Mouse (Mus musculus): ENCODE results near the gene Lpcat4. TPM values are rescaled to one million over a fixed set of nuclear protein-coding genes. Genes with fewer than 3 reads are reported as not detected.

The Lpcat4 gene
- total and polyA plus RNA-seq, 3 experiments = 11.7 to 69.9 TPM; not detected in 1

GRCm38 (mm10) chr2:112210142-112210541 is 29.1 kb upstream of the Lpcat4 start:
- TF ChIP-seq RAD21 (IDR thresholded peaks at IDR 0.05; ENCODE audit: low read depth, low read length) (no peak), GABPA (IDR thresholded peaks at IDR 0.05; ENCODE audit: low read depth, low read length) (no peak), TBP (IDR thresholded peaks at IDR 0.05; ENCODE audit: low read depth, low read length) (no peak), BHLHE40 (IDR thresholded peaks at IDR 0.05; ENCODE audit: borderline replicate concordance, low read depth, low read length) (no peak), USF1 (IDR thresholded peaks at IDR 0.05; ENCODE audit: low read depth, low read length) (no peak), ZKSCAN1 (IDR thresholded peaks at IDR 0.05; ENCODE audit: low read depth, low read length) (no peak), ELF1 (IDR thresholded peaks at IDR 0.05; ENCODE audit: low read depth, low read length) (no peak), POLR2A (IDR thresholded peaks at IDR 0.05; ENCODE audit: control insufficient read depth in 1 of 2, insufficient read depth in 1 of 2, low read depth in 1 of 2, low read length in 2 of 2, poor library complexity in 1 of 2) (no peak), ZMIZ1 (IDR thresholded peaks at IDR 0.05; ENCODE audit: low read depth, low read length) (no peak), KAT2A (conservative IDR thresholded peaks at IDR 0.05; ENCODE audit: low read depth, low read length) (no peak), NELFE (IDR thresholded peaks at IDR 0.05; ENCODE audit: low read depth, low read length) (no peak), POLR2AphosphoS2 (IDR thresholded peaks at IDR 0.05; ENCODE audit: low read length) (no peak), CHD2 (IDR thresholded peaks at IDR 0.05; ENCODE audit: low read length) (no peak), MYB (IDR thresholded peaks at IDR 0.05; ENCODE audit: low read depth, low read length) (no peak), JUND (IDR thresholded peaks at IDR 0.05; ENCODE audit: low read depth, low read length) (no peak), MEF2A (IDR thresholded peaks at IDR 0.05; ENCODE audit: extremely low read depth, insufficient replicate concordance, low read depth, low read length, poor library complexity, severe bottlenecking) (no peak)
- Histone ChIP-seq H3K4me1 (ENCODE audit: control insufficient read depth in 1 of 2, insufficient read depth in 2 of 2, low read length in 2 of 2) (no peaks in the 10 kb centered on the region), H3K79me2 (ENCODE audit: control insufficient read depth, insufficient read depth, low read length, poor library complexity) (no peaks in the 10 kb centered on the region), H3K36me3 (ENCODE audit: control insufficient read depth in 1 of 2, insufficient read depth in 2 of 2, low read length in 2 of 2) (no peaks in the 10 kb centered on the region), H3K27me3 (ENCODE audit: control insufficient read depth in 1 of 2, insufficient read depth in 2 of 2, low read length in 2 of 2) (peaks cover 3 to 6% of the 10 kb centered on the region in 2 experiments), H3K27ac (ENCODE audit: control insufficient read depth, low read depth, low read length) (no peak overlapping the region), H3K9ac (ENCODE audit: control insufficient read depth, low read depth, low read length, poor library complexity, severe bottlenecking) (no peak overlapping the region), H3K9me3 (replicated peaks; ENCODE audit: insufficient read depth, low read length) (no peaks in the 10 kb centered on the region), H3K4me3 (ENCODE audit: control insufficient read depth in 1 of 2, insufficient read depth in 1 of 2, low read depth in 2 of 2, low read length in 2 of 2) (no peak overlapping the region)
- DNase-seq (ENCODE audit: low read depth, low spot score) = no peak

GRCm38 (mm10) chr2:112210699-112211098 is 28.6 kb upstream of the Lpcat4 start:
- Histone ChIP-seq H3K4me1 (ENCODE audit: control insufficient read depth in 1 of 2, insufficient read depth in 2 of 2, low read length in 2 of 2) (no peaks in the 10 kb centered on the region), H3K4me3 (ENCODE audit: control insufficient read depth in 1 of 2, insufficient read depth in 1 of 2, low read depth in 2 of 2, low read length in 2 of 2) (no peak overlapping the region), H3K9ac (ENCODE audit: control insufficient read depth, low read depth, low read length, poor library complexity, severe bottlenecking) (no peak overlapping the region), H3K27ac (ENCODE audit: control insufficient read depth, low read depth, low read length) (no peak overlapping the region), H3K9me3 (replicated peaks; ENCODE audit: insufficient read depth, low read length) (no peaks in the 10 kb centered on the region), H3K27me3 (ENCODE audit: control insufficient read depth in 1 of 2, insufficient read depth in 2 of 2, low read length in 2 of 2) (peaks cover 0 to 2% of the 10 kb centered on the region in 2 experiments; a peak in 2 of 4 replicates), H3K79me2 (ENCODE audit: control insufficient read depth, insufficient read depth, low read length, poor library complexity) (no peaks in the 10 kb centered on the region), H3K36me3 (ENCODE audit: control insufficient read depth in 1 of 2, insufficient read depth in 2 of 2, low read length in 2 of 2) (no peaks in the 10 kb centered on the region)
- DNase-seq (ENCODE audit: low read depth, low spot score) = no peak
- no peak for TF ChIP-seq ETS1 (IDR thresholded peaks at IDR 0.05; ENCODE audit: low read depth, low read length)
- TF ChIP-seq MYB (IDR thresholded peaks at IDR 0.05; ENCODE audit: low read depth, low read length) = no peak
- TF ChIP-seq NRF1 (IDR thresholded peaks at IDR 0.05; ENCODE audit: insufficient read depth, low read depth, low read length, poor library complexity, severe bottlenecking) = no peak
- no peak for TF ChIP-seq USF1 (IDR thresholded peaks at IDR 0.05; ENCODE audit: low read depth, low read length)
- no peak for TF ChIP-seq MYC (IDR thresholded peaks at IDR 0.05; ENCODE audit: low read depth, low read length)
- TF ChIP-seq SMC3 (IDR thresholded peaks at IDR 0.05; ENCODE audit: low read depth, low read length) = no peak
- no peak for TF ChIP-seq BHLHE40 (IDR thresholded peaks at IDR 0.05; ENCODE audit: borderline replicate concordance, low read depth, low read length)
- TF ChIP-seq MAZ (IDR thresholded peaks at IDR 0.05; ENCODE audit: low read depth, low read length) = no peak
- TF ChIP-seq HCFC1 (IDR thresholded peaks at IDR 0.05; ENCODE audit: low read depth, low read length) = no peak
- TF ChIP-seq MEF2A (IDR thresholded peaks at IDR 0.05; ENCODE audit: extremely low read depth, insufficient replicate concordance, low read depth, low read length, poor library complexity, severe bottlenecking) = no peak
- no peak for TF ChIP-seq MXI1 (IDR thresholded peaks at IDR 0.05; ENCODE audit: low read depth, low read length)
- no peak for TF ChIP-seq ELF1 (IDR thresholded peaks at IDR 0.05; ENCODE audit: low read depth, low read length)
- TF ChIP-seq POLR2AphosphoS2 (IDR thresholded peaks at IDR 0.05; ENCODE audit: low read length) = no peak
- no peak for TF ChIP-seq JUND (IDR thresholded peaks at IDR 0.05; ENCODE audit: low read depth, low read length)
- no peak for TF ChIP-seq TAL1 (IDR thresholded peaks at IDR 0.05; ENCODE audit: low read length)

Measured in MEL (cell line).